Mouse (Mus musculus) right cerebral cortex, postnatal 14 days (tissue): ENCODE data around the gene Arpc3.

Experiments used
- DNase-seq: peaks from one replicate; pipeline ENCODE4 v3.0.0; 2022

The Arpc3 gene

DNA sequence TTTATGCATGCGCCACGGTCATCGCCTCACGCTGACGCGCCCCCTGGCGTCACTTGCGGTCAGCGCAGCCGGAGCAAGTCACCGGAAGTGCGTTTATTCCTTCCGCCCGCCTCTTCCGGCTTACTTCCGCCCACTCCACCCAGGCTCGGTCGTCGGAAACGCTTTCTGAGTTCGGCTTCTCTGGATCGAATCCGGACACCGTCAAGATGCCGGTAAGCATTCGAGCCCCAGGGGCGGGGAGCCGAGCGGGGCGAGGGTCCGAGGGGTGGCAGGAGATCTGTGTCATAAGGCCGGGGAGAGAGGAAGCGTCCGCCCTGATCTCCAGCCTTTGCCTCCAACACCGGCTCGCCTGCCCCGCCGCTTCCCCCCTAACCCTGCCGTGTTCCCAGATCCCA lies at the start of gene Arpc3:
Gene Arpc3, plus strand, starts transcription at position 93 of the 395 bp plus-strand sequence.
- peak; percentile 94 for DNase-seq

DNA sequence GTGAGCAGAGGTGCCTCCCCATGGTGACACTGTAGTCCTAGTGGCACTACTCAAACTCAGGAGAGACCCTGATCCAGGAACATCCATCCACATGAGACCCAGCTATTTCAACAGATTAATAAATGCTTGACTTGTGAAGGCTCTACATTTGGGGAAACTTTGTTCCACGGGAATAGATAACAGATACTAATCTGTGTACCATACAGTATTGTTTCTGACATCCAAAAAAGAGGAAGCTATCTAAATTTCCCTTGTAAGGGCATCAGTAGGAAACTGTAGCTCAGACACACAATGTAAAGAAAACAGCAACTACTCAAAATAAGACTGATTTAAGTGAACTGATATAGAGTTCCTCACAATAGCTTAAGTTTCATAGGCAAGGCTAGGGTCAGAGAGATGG lies 48.8 kb upstream of the Arpc3 start:
- DNase-seq, result no peak

DNA sequence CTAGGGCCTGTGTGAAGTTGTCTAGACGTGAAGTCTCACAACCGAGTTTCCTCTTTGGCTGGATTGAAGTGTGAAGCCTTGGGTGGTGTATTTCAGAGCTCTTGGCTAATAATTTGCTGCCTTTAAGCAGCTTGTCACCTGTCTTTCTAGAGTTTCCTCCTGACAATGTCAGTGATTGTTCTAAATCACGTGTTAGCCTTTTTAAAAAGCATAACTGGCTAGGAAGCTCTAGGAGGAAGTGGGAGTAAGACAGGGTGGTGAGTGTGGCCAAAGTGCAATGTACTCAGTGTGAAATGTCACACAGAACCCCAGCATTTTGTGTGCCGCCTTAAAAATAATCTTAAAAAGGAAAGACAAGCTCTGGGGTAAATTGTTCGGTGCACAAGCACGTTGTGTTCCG lies 47.9 kb upstream of the Arpc3 start:
- DNase-seq, result no peak

DNA sequence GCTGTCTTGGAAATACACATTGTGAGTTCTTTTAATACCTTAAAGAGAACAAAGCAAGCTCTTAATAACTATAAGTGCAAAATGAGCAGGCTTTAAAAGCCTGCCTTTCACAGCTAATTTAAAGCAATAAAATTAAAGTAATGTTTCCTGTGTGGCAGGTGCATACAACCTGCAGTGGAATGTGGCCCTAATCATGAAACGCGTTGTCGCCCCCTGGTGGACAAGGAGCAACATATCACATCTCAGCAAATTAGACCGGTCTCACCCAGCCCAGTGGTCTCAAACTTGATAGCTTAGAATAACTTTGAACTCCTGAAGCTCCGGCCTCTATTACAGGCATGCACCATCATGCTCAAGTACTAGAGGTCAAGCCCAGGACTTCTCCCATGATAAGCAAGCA lies 47.4 kb upstream of the Arpc3 start:
- DNase-seq, result peak; percentile 76

DNA sequence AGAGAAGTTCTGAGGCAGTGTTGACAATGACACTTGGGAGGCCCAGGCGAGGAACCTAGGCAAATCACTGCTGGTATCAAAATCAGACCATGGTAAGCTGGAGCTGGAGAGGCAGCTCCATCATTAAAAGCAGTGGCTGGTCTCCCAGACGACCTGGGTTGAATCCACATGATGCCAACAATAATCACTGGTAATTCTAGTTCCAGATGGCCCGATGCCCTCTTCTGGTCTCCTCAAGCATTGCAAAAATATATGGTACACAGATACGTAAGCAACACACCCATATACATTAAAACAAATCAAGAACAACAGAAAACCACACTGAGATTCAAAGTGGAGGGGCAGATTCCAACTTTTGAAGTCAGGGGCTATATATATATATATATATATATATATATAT lies 45.9 kb upstream of the Arpc3 start:
- no peak for DNase-seq

DNA sequence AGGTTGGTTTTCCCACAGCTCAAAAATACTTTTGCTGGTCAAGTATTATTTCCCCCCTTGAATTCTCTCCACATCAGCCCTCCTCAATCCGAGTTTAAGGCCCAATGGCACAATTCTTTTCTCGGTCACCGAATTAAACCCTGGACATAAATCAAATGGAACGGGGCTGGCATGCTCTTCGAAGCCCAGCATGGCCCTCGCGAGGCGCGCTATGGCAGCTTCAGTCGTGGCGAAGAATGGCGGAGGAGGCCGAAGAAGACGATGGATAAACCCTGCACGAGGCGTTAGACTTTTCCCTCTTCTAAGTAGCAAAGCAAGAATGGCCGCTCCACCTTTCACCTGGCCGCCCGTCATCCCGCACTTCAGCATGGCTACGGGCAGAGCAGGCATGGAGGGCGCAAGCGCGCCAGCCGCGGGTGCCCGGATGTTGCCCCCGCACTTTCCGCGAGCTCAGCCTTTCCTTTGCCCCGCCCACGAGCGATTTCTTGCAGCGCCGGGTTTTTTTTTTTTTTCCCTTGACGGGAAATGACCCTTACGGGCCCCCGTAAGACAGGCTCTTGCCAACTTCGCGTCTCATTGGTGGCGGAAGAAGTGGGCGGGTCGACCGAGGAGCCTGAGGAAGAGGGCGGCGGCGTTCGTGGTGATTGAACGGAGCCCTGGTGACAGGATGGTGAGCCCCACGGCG lies 37.7 kb upstream of the Arpc3 start, which contains the start of the genes Rad9b and Vps29:
Gene Rad9b, minus strand, starts transcription at position 427 of the 685 bp plus-strand sequence.
Gene Vps29, plus strand, starts transcription at position 563 of the 685 bp plus-strand sequence.
- DNase-seq, result peak; percentile 100

DNA sequence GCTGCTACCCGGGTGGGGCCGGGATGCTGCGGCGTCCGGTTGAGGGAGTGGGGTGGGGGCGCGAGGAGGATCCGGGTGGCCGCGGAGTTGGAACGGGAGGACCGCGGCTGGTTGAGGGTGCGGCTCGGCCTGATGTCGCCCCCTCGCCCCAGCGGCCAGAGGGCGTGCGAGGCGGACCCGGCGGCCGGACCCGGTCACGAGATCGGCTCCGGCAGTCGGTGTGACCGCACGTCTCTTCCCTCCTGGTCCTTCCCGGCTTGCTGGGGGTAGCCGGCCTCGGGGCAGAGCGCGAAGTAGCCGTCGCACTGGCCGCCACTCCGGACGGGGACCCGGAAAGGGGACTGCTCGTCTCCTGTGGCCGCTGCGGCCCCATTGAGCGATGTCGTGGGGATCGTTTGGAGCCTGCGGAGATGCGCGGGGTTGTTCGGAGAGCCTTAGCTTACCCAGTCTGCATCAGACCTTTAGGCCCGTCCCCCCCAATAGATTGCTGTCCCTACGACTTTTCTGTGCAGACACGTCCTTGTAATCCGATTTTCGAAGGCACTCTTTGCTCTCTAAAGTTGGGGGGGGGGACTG lies 37.1 kb upstream of the Arpc3 start:
- no peak for DNase-seq

DNA sequence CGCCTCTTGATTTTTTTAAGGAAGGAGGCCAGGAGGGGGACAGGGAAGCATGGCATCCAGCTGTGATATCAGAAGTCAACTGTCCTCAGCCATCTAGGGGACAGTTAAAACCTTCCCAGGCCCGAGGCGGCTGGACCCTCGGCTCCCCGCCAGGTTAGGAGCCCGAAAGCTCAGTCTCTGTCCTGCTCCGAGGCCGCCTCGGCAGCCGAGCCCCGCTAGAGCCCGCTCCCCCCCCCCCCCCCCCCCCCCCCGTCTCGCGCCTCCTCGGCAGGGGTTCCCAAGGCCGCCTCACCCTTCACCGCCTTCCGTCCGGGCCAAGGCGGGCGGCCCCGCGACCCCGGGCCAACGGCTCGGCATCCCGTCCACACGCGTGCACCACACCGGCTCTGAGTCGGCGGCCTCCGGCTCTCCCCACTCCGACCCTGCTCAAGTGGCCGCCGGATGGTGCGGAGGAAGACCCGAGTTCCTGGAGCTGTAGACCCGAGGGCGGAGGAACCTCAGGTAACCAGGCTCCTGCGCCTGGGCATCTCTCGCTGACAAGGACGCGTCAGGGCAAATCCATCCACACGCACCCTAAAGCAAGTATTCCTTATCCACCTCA lies 20.0 kb upstream of the Arpc3 start, which contains the start of gene Gpn3:
Gene Gpn3, plus strand, starts transcription at position 286 of the 601 bp plus-strand sequence.
- peak; percentile 57 for DNase-seq

DNA sequence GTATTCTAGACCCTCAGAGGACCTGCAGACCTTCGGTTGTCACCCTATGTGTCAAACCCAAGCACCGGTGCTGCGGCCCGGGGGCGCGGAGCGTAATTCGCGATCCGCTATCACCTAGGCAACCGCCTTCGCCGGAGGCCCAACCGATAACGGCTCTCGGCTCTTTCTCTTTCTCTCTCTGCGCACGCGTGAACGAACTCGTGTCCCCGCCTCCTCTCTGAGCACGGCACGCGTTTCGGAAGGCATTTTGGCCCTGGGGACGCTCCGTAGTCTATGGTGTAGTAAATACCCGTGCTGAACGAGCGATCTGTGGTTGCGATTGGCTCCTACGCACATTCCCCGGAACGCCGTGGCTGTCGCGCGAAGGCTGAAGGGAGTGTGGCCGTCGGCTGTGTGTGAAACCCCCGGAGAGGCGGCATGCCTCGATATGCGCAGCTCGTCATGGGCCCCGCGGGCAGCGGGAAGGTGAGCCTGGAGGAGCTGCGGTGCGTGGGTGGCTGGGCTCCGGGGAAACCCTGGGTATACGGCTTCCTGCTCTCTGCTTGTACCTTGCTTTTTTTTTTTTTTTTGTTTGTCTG lies 19.4 kb upstream of the Arpc3 start, which contains the start of gene Fam216a:
Gene Fam216a, minus strand, starts transcription at position 173 of the 578 bp plus-strand sequence.
- peak; percentile 99 for DNase-seq

DNA sequence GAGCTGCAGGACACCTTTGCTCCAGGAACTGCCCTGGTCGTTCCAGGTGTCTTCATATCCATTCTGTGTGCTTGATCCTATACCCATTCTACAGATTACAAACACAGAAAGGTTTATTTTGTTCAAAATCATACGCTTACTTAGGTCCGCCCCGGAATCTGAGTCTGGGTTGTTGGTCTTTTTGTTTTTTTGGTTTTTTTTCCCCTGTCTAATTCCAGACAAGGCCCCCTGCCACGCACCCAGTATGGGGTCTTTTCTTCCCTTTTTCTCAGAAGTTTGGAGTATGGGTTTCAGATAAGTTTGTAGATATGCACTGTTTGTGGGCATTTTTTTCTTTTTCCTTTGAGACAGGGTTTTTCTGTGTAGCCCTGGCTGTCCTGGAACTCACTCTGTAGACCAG lies 18.8 kb upstream of the Arpc3 start:
- DNase-seq, result no peak

DNA sequence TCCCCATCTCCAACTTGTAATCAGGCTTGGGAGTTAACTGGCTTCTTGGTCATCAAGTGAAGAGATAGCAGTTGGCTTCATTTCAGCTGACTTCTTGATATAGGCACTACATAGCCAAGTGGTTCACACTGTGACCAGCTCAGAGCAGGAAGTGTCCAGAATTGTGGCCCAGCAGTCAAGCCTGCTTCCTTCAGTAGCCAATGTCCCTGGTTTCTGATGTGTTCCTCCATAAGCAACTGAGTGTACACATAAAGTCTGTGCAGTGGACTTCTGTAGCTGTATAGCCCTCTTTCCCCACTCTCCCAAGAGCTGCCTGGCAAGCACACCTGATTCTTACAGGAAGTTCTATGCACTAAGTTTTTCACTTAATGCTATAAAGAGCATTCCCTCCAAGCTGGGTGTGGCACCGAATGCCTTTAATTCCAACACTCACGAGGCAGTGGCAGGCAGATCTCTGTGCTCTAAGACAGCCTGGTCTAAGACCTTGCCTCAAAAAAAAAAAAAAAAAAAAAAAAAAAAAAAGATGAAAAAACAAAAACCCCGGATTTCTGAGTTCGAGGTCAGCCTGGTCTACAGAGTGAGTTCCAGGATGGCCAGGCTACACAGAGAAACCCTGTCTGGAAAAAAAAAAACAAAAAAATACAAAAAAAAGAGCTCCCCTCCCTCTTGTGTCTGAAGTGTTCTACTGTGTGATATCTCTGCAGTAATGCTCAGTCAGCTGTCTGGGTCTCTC lies 14.4 kb upstream of the Arpc3 start:
- no peak for DNase-seq

DNA sequence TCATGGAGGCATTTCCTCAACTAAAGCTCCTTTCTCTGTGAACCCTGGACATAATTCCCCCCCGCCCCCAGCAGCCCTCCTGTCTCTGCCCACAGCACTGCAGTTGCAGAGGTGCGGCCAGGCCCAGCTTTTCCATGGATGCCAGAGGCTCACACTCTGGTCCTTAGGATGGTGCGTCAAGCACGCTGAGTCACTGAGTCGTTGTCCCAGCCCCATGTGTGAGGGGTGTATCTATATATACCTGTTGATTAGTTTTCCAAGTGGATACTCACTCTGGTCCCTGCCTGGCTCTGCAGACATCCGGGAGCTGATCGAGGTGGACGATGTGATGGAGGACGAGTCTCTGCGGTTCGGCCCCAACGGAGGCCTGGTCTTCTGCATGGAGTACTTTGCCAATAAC lies 13.5 kb upstream of the Arpc3 start:
- DNase-seq, result no peak

DNA sequence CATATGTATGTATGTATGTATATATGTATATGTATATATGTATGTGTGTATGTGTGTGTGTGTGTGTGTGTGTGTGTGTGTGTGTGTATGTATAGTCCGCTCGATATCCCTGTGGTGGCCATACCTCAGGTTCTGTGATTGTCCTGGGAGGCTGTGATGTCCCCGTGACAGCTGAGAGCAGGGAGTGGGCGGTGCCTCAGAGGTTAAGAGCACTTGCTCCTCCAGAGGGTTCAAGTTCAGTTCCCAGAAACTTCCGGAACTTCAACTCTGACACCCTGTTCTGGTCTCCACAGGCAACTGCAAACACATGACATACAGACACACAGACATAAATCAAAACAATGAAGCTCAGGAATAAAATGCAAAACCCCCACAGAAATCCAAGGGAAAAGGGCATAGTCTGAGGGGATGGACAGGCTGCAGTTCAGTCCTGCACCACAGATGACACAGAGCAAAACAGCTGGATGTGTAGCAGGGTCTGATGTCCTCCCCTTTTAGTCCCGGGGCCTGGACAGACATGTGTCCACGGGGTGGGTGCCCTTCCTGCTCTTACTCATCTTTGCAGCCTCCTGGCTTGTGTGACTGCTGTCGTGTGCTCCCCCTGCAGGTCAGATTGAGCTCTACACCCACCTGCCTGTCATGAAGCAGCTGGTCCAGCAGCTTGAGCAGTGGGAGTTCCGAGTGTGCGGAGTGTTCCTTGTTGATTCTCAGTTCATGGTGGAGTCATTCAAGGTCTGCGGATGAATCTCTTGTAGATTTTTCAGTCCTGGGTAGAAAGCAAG lies 12.1 kb upstream of the Arpc3 start:
- DNase-seq, result peak; percentile 76

DNA sequence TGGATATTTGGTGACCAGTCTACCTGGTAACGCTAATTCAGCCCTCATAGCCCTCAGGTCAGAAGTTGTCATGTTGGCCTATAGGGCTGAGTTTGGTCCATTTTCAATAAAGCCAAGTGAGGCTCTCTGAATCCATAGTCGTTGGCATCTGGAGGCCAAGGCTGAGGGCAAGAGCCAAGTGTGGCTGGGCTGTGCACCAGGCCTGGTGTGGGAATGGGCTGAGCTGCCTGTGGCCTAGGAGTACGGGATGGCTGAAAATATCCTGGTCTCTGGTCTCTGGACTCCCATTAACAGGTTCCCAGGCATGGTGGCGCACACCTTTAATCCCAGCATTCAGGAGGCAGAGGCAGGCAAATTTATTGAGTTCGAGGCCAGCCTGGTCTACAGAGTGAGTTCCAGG lies 1.7 kb upstream of the Arpc3 start:
- DNase-seq, result no peak

DNA sequence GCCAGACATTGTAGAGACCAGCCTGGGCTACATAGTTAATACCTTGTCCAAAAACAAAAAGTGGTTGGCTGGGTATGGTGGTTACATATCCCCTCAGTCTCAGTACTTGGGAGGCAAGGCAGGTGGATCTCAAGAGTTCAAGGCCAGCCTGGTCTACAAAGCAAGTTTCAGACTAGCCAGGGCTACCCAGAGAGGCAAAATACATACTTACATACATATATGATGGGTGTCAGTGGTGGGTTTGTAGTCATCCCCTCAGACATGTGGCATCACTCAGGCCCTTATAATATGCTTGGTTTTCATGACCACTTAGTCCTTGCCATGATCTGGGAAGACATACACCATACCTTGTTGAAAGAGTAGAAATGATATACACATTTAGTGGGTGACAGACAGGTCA lies 1.0 kb upstream of the Arpc3 start:
- no peak for DNase-seq

DNA sequence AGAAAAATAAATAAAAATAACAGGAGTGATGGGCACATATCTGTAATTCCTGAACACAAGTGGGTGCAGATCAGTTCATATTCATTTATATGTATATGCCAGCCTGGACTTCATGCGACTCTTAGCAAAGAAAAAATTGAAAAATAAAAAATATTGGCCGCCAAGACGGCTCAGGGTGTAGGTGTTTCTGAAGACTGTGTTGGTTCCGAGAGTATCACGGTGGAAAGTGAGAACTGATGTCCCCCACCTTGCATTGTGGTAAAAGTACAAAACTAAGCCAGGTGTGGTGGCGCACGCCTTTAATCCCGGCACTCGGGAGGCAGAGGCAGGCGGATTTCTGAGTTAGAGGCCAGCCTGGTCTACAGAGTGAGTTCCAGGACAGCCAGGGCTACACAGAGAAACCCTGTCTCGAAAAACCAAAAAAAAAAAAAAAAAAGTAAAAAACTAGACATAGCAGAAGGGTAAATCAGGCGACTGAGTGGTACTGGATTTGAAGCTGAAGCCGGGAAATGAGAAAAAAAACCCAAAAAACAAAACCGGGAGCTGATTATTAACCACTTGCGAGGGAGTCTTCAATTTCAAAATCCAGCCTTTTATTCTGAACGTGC lies 396 bp upstream of the Arpc3 start:
- no peak for DNase-seq

DNA sequence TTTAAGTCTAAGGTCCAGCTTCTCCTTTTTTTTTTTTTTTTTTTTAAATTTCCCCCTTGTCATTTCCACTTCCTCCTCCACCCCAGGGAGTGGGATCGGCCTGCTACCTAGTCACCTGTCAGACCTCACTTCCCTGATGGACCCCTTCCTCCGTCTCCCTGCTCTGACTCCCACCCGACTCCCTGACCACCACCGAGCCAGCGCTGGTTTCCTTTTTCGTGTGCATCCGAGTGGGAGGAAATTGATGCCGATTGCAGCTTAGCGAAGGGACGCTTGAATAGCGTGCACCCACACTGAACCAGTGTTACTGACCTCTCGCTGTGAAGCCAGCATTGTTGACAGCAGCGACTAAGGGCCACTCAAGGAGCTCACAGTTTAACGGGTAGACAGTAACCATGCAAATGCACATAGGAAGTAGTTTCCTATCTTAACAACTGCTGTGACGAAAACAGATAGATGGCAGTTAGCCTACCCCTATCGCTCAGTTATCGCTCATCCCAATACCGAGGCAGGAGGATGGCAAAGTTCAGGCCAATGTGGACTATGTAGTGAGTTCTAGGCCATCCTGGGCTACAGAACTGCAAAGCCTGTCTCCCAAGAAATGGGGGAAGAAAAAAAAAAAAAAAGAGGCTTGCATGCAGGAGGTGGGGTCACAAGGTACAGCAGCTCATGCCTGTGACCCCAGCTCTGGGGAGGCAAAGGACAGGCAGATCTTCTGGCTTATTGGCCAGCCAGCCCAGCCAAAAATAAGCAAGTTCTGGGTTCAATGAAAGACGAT lies 738 bp downstream of the Arpc3 start:
- DNase-seq, result peak; percentile 22

DNA sequence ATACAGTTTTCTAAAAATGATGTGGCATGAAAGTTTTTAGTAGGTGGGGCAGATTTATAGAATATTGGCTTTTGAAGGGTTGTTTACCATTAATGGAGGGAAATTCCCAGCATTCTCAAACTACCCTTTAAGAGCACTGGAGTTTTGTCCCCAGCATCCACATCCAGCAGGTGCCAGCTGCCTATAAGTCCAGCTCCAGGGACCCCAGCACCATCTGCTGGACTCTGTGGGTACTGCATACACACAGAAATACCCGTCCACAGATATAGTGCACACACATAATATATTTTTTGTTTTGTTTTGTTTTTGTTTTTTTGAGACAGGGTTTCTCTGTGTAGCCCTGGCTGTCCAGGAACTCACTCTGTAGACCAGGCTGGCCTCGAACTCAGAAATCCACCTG lies 2.2 kb downstream of the Arpc3 start:
- peak; percentile 76 for DNase-seq

DNA sequence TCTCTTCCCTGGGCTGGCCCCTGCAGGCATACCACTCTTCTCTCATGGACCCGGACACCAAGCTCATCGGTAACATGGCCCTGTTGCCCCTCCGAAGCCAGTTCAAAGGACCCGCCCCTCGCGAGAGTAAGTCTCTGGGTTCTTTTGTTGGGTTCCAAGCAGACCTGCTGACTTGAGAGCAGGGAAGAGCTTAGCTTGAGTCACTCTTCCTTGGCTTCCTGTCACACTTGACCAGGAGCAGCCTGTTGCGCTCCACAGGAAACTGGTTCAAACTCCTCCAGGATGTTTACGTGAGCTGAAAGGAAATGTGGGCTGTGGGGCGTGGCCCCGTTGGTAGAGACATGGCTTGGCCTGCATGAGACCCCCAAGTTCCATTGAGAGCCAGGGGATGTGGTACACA lies 5.1 kb downstream of the Arpc3 start:
- no peak for DNase-seq

DNA sequence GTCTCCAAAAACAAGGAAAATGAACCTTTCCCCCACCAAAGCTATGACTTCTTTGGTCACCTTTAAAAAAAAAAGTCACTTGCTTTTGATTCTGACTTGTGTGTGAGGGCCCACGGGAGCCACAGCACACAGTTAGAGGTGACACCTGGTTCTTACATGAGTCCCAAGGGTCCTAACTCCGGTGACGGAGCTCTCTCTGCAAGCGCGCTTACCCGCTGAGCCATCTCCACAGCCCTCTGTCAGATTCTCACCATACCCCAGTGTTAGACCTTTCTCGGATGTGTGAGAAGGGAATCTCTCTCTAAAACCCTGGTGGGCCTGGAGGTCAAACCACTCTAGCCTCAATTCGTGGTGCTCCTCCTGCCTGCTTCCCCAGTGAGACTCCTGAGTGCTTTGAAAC lies 5.8 kb downstream of the Arpc3 start:
- DNase-seq, result no peak

DNA sequence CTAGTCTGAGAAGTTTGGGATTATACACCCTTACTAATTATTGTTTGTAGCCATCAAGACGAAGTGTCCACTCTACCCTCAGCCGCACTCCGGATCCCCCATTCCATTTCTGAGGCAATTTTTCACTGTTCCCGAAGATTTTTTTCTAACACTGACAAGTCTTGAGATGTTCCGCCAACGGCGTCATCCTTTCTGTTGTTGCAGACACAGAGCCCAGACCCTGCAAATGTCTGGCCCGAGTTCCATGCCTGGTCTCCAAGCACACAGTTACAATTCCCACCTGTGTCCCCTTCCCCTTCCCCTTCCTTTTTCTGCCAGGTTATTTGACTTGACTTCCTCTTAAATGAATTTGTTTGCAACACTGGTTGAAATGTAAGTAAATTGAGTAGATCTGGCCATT lies 8.2 kb downstream of the Arpc3 start:
- DNase-seq, result no peak
